Mouse (Mus musculus) C2C12 (cell line): ENCODE results near the gene Ppfia3. TPM values are rescaled to one million over a fixed set of nuclear protein-coding genes. Genes with fewer than 3 reads are reported as not detected.
"Not testable (repeated sequence)": the region's sequence is repeated elsewhere in the genome, so short reads cannot be mapped to it uniquely, and the experiment has no call there.

Source experiments
- H3K27me3 ChIP-seq: one replicate; pipeline ENCODE4 v1.6.1; 2011; ENCODE audit not compliant: control insufficient read depth, insufficient read depth, insufficient read length
- H3K36me3 ChIP-seq: one replicate; pipeline ENCODE4 v1.6.1; 2011; ENCODE audit not compliant: control insufficient read depth, insufficient read depth
- H3K4me3 ChIP-seq: one replicate; pipeline ENCODE4 v1.5.1; 2011; ENCODE audit warnings: mild to moderate bottlenecking, control low read depth; ENCODE audit not compliant: poor library complexity, insufficient read depth, severe bottlenecking
- H3K79me2 ChIP-seq: one replicate; pipeline ENCODE4 v1.6.1; 2011; ENCODE audit not compliant: control insufficient read depth, insufficient read depth
- H3K79me3 ChIP-seq: one replicate; pipeline ENCODE4 v1.6.1; 2011; ENCODE audit warnings: low read depth, control low read depth
- H3ac ChIP-seq: one replicate; pipeline ENCODE3; 2011; ENCODE audit warnings: low read depth; ENCODE audit not compliant: control insufficient read depth, insufficient read length
- CEBPB ChIP-seq: IDR thresholded peaks from one replicate; pipeline ENCODE4 v1.6.1; 2011; ENCODE audit warnings: low read depth, mild to moderate bottlenecking, control low read depth, moderate library complexity
- CTCF ChIP-seq: IDR thresholded peaks from one replicate; pipeline ENCODE4 v1.5.1; 2011; ENCODE audit not compliant: control insufficient read depth, insufficient read depth, insufficient read length
- FOSL1 ChIP-seq: IDR thresholded peaks from one replicate; pipeline ENCODE4 v1.8.0; 2011; ENCODE audit warnings: mild to moderate bottlenecking, low read length; ENCODE audit not compliant: poor library complexity, insufficient read depth, severe bottlenecking
- MAX ChIP-seq: IDR thresholded peaks from one replicate; pipeline ENCODE4 v1.6.1; 2011; ENCODE audit warnings: mild to moderate bottlenecking, control low read depth
- MYOD1 ChIP-seq: IDR thresholded peaks from one replicate; pipeline ENCODE4 v1.6.1; 2011; ENCODE audit warnings: low read depth; ENCODE audit not compliant: control insufficient read depth, insufficient read length
- MYOG ChIP-seq: IDR thresholded peaks from one replicate; pipeline ENCODE4 v1.6.1; 2011; ENCODE audit not compliant: control insufficient read depth, insufficient read length; ENCODE audit errors: extremely low read depth
- USF1 ChIP-seq: IDR thresholded peaks from one replicate; pipeline ENCODE4 v1.6.1; 2011; ENCODE audit warnings: low read depth, mild to moderate bottlenecking, control low read depth, moderate library complexity
- polyA plus RNA-seq: library from polyadenylated mRNA; unstranded; fragments of >200 nt; fragmentation: generic; extraction: Trizol; gene quantifications from one replicate; pipeline ENCODE4 v1.2.1, GENCODE M21; 2012; ENCODE audit warnings: missing spikeins

The Ppfia3 gene
- polyA plus RNA-seq, 1 experiment: 4.8 TPM

DNA sequence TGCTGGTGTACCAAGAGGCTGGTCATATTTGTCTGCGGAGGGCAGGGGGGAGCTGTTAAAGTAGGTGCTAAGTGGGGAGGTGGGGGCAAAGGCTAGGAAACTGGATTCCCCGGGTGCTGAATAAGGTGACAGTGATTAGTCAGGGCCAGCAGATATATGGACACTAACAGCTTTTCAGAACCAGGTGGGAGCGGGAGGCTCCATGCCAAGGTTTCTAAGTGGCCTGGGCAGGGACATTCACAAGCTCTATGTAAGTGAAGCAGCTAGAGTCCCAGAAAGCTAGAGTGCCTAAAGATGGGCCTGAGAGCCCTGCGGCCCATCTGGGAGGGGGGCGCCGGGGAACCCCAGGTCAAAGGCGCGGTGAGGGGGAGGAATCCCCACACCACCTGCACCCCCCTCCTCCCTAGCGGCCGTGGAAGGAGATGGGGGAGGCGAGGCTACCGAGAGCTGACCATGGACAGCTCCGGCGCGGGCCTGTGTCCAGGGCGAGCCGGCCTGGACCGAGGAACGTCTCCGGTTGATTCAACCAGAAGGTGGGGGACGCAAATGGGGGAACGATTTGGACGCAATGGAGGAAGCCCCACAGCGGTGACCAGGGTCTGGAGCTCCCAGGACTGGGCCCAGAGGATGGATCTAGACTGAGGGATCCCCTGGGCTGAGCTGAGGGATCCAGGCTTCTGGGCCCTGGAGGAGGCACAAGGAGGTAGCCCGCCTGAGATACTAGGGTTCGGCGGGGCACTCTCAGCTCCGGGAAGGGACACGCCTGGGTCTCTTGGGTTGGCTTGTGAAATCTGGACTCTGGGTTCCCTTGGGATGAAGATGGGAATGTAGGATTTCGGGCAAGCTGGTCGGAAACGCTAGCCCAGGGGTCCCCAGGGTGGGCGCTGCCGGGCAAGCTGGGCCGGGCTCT is 822 bp downstream of the Ppfia3 start:
- H3K4me3 ChIP-seq: peak overlapping the region; percentile 31
- H3K79me3 ChIP-seq: no peaks in the 10 kb centered on the region

DNA sequence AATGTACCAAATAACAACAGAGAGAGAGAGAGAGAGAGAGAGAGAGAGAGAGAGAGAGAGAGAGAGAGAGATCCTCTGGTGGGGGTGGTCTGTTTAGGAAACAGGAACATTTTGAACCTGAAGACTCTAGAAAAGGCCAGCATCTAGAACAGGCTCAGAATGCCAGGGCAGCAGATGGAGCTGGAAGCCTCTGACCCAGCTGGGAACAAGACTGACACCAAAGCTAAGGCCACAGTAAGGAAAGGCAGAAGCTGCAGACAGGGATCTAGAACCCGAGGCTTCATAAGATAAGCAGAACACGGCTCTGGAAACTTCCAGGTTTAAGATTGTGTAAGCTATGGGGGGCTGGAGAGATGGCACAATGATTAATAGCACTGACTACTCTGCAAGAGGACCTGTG is 2.8 kb downstream of the Ppfia3 start:
- Histone ChIP-seq H3K36me3 (no peaks in the 10 kb centered on the region), H3K79me3 (no peaks in the 10 kb centered on the region), H3ac (no peak overlapping the region), H3K4me3 (no peak overlapping the region), H3K27me3 (no peaks in the 10 kb centered on the region), H3K79me2 (no peaks in the 10 kb centered on the region)
- no peak for TF ChIP-seq MYOD1
- no peak for TF ChIP-seq MAX
- TF ChIP-seq FOSL1: no peak

More for the DNA sequence above, 822 bp downstream of the Ppfia3 start:
- H3K79me2 ChIP-seq: no peaks in the 10 kb centered on the region
- H3ac ChIP-seq: peak overlapping the region; percentile 42
- no peak for TF ChIP-seq MAX
- no peak for TF ChIP-seq MYOG
- TF ChIP-seq CEBPB: no peak
- TF ChIP-seq MYOD1: no peak
- TF ChIP-seq FOSL1: no peak
- TF ChIP-seq USF1: no peak
- TF ChIP-seq CTCF: no peak
- H3K36me3 ChIP-seq: no peaks in the 10 kb centered on the region
- H3K27me3 ChIP-seq: no peaks in the 10 kb centered on the region

DNA sequence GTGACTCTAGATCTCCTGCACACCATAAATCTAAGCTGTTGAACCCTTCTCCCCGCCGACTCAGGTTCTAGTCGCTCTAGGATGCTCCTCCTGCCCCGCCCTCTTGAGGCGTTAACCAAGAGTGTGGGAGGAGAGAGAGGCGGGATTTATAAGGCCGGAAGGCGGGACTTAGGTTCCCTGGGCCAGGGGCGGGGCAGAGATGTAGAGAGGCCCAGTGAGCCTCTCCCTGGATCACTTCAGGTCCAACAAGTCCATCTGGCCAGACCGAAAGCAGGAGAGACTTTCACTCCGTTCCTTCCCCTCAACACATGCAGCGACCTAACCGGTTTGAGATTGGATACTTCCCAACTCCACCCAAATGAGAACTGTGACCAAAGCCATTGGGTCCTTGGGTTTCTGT is 4.0 kb downstream of the Ppfia3 start:
- Histone ChIP-seq H3K79me3 (no peaks in the 10 kb centered on the region), H3K36me3 (no peaks in the 10 kb centered on the region), H3K27me3 (no peaks in the 10 kb centered on the region), H3K79me2 (no peaks in the 10 kb centered on the region), H3K4me3 (no peak overlapping the region), H3ac (no peak overlapping the region)
- TF ChIP-seq CEBPB (no peak), CTCF (no peak), MYOD1 (no peak), MAX (no peak), MYOG (no peak), FOSL1 (no peak), USF1 (no peak)

DNA sequence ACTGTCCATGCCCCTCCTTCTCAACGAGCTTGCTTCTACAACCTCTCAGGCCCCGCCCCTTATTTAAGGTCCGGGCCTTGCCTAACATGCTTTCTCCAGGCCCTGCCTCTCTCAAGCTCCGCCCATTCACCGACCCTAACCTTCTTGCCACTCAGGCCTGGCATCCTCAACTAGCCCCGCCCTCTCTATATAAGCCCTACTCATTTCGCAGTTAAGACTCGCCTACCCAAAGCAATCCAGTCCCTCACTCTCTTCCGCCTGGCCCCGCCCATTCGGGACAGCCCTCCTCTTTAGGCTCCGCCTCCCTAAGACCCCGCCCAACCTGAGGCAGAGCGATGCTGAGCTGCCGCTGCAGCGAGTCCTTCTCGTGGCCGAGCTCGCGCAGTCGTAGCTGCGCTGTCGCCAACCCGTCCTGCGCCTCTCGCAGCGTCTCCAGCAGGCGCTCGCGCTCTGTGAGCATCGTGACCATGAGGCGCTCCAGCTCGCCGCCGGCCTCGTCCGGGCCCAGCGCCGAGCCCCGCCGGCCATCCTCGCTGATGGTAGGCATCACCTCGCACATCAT is 5.5 kb downstream of the Ppfia3 start:
- no peaks in the 10 kb centered on the region for H3K27me3 ChIP-seq
- H3K4me3 ChIP-seq: no peak overlapping the region

DNA sequence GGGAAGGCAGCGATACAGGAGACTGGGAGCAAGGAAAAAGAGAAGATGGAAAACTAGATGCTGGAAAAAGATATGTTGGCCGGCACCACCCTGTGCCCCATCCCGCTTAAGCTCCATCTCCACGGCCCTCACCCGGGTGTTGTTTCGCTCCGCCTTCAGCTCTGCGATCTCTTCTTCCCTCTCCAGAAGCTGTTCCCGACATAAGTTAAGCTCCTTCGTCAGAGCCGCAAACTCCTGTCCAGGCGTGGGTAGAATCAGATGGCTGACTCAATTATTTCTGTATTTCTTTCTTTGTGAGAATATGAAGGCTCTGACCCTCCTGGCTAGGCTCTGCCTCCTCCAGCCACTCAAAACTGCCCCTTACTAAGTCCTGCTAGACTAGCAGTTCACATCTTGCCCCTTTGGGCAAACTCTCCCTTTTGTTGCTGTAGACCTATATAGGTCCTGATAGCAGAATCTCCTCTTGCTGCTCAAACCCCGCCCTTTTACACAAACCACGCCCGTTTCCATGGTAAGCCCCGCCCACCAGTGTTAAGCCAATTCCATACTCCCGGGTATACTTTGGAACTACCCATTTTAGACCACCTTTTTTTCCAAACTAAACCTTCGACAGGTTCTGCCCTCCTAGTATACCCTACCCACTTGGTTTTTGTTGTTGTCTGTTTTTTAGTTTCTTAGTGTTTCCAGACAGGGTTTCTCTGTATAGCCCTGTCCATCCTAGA is 6.3 kb downstream of the Ppfia3 start:
- TF ChIP-seq MYOD1 (no peak), MAX (no peak), CTCF (no peak), FOSL1 (no peak), MYOG (no peak), CEBPB (no peak), USF1 (no peak)
- H3K4me3 ChIP-seq: no peak overlapping the region
- no peaks in the 10 kb centered on the region for H3K36me3 ChIP-seq
- H3K27me3 ChIP-seq: no peaks in the 10 kb centered on the region
- H3K79me2 ChIP-seq: no peaks in the 10 kb centered on the region
- no peak overlapping the region for H3ac ChIP-seq
- H3K79me3 ChIP-seq: no peaks in the 10 kb centered on the region

More for the DNA sequence above, 5.5 kb downstream of the Ppfia3 start:
- Histone ChIP-seq H3K36me3 (no peaks in the 10 kb centered on the region), H3K79me2 (no peaks in the 10 kb centered on the region), H3ac (peak overlapping the region; percentile 0), H3K79me3 (no peaks in the 10 kb centered on the region)
- TF ChIP-seq CTCF (no peak), CEBPB (no peak), FOSL1 (no peak), MYOG (no peak), MYOD1 (no peak), MAX (no peak), USF1 (no peak)

DNA sequence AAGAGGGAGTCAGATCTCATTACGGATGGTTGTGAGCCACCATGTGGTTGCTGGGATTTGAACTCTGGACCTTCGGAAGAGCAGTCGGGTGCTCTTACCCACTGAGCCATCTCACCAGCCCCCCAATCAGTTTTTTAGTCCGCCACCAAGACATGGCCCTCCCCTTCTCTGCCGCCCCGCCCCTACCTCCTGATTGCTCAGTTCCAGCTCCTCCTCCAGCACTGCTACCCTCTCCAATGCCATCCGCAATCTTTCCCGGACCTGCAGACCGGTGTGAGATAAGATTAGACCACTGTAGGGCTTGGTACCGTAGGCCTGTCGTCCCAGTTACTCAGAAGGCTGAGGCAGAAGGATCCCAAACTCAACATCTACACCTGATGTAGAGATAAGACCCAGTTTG is 7.7 kb downstream of the Ppfia3 start:
- H3K79me2 ChIP-seq, H3K4me3 ChIP-seq, H3ac ChIP-seq, H3K27me3 ChIP-seq, H3K79me3 ChIP-seq, H3K36me3 ChIP-seq: not testable (repeated sequence)
